Mouse (Mus musculus) kidney, embryonic 14.5 days (tissue): ENCODE measurements at regions not wholly inside any gene's neighbourhood (a gene's known extent, or its start where the extent isn't known, plus 50 kb on each side); places are given as distances from the start of the nearest gene placed in this dataset.

Experiments used
- ATAC-seq: fragments of 200-750 bp; cut with Nextera tagmentation; 2 replicates; pipeline ENCODE4 v1.8.0; 2017; ENCODE audit warnings: moderate number of reproducible peaks, mild to moderate bottlenecking, moderate TSS enrichment, moderate library complexity; ENCODE audit not compliant: low FRiP score, low TSS enrichment
- H3K27ac ChIP-seq: fragments of 300-500 bp; sonication (generic); 2 replicates; pipeline ENCODE4 v1.5.1; 2014; ENCODE audit warnings: low read depth, mild to moderate bottlenecking, low read length, moderate library complexity, mixed read lengths
- H3K27me3 ChIP-seq: fragments of 300-500 bp; sonication (generic); 2 replicates; pipeline ENCODE4 v1.6.1; 2014; ENCODE audit warnings: mild to moderate bottlenecking, low read length; ENCODE audit not compliant: control insufficient read depth, insufficient read depth
- H3K36me3 ChIP-seq: fragments of 300-500 bp; sonication (generic); 2 replicates; pipeline ENCODE4 v1.6.1; 2014; ENCODE audit warnings: low read length, mixed read lengths; ENCODE audit not compliant: control insufficient read depth, insufficient read depth
- H3K4me1 ChIP-seq: fragments of 300-500 bp; sonication (generic); 2 replicates; pipeline ENCODE4 v1.6.1; 2014; ENCODE audit warnings: low read length, mixed read lengths; ENCODE audit not compliant: control insufficient read depth, insufficient read depth
- H3K4me2 ChIP-seq: fragments of 300-500 bp; sonication (generic); replicated peaks from 2 replicates; pipeline ENCODE4 v1.6.1; 2014; ENCODE audit warnings: low read depth, mild to moderate bottlenecking, low read length
- H3K4me3 ChIP-seq: fragments of 300-500 bp; sonication (generic); 2 replicates; pipeline ENCODE4 v1.5.1; 2014; ENCODE audit warnings: mild to moderate bottlenecking, low read length
- H3K9ac ChIP-seq: fragments of 300-500 bp; sonication (generic); 2 replicates; pipeline ENCODE4 v1.6.1; 2014; ENCODE audit warnings: low read depth, mild to moderate bottlenecking, low read length, moderate library complexity
- H3K9me3 ChIP-seq: fragments of 300-500 bp; sonication (generic); 2 replicates; pipeline ENCODE4 v1.6.1; 2016; ENCODE audit warnings: low read length; ENCODE audit not compliant: control insufficient read depth
- WGBS: fragments of 180-500 bp; shearing (Covaris S2); extraction: QIAGEN DNeasy Blood & Tissue Kit; methylation state at CpG from one replicate; pipeline ENCODE4 v1.1.7; 2014; 5-methylcytosine and 5-hydroxymethylcytosine counted together

- Histone ChIP-seq H3K4me3 (no peak overlapping the region), H3K9me3 (no peaks in the 10 kb centered on the region), H3K27ac (no peak overlapping the region), H3K9ac (no peak overlapping the region), H3K4me2 (no peak overlapping the region), H3K27me3 (no peaks in the 10 kb centered on the region), H3K4me1 (no peaks in the 10 kb centered on the region), H3K36me3 (no peaks in the 10 kb centered on the region)
- 81% methylated on average over 6 of the region's 6 CpGs for WGBS
- ATAC-seq: no peak
Observed at GRCm38 (mm10) chr11:111791267-111791926, 725.4 kb downstream of the Kcnj2 start.

GRCm38 (mm10) chr11:111801033-111801432, 735.1 kb downstream of the Kcnj2 start:
- Histone ChIP-seq H3K9me3 (no peaks in the 10 kb centered on the region), H3K4me3 (no peak overlapping the region), H3K27ac (no peak overlapping the region), H3K9ac (no peak overlapping the region), H3K36me3 (no peaks in the 10 kb centered on the region), H3K4me1 (no peaks in the 10 kb centered on the region), H3K27me3 (no peaks in the 10 kb centered on the region), H3K4me2 (no peak overlapping the region)
- no peak for ATAC-seq
- WGBS: 88% methylated on average over 3 of the region's 3 CpGs

- H3K27ac ChIP-seq: no peak overlapping the region
- ATAC-seq: no peak
- no peak overlapping the region for H3K4me2 ChIP-seq
- 94% methylated on average over 18 of the region's 18 CpGs for WGBS
- no peaks in the 10 kb centered on the region for H3K9me3 ChIP-seq
- H3K4me1 ChIP-seq: no peaks in the 10 kb centered on the region
- H3K9ac ChIP-seq: no peak overlapping the region
- H3K27me3 ChIP-seq: no peaks in the 10 kb centered on the region
- no peaks in the 10 kb centered on the region for H3K36me3 ChIP-seq
- H3K4me3 ChIP-seq: no peak overlapping the region
Observed at GRCm38 (mm10) chr11:111816176-111816775, 750.3 kb downstream of the Kcnj2 start.

- H3K9me3 ChIP-seq: no peaks in the 10 kb centered on the region
- no peaks in the 10 kb centered on the region for H3K27me3 ChIP-seq
- no peaks in the 10 kb centered on the region for H3K4me1 ChIP-seq
- H3K4me2 ChIP-seq: no peak overlapping the region; the same call in 1 of the 2 replicates
- H3K4me3 ChIP-seq: no peak overlapping the region
- 3% methylated on average over 10 of the region's 10 CpGs for WGBS
- H3K9ac ChIP-seq: no peak overlapping the region
- H3K27ac ChIP-seq: no peak overlapping the region
- ATAC-seq: no peak
- no peaks in the 10 kb centered on the region for H3K36me3 ChIP-seq
Observed at GRCm38 (mm10) chr11:111818124-111818523, 752.2 kb downstream of the Kcnj2 start.

GRCm38 (mm10) chr11:111820356-111820755, 754.4 kb downstream of the Kcnj2 start:
- no peak for ATAC-seq

GRCm38 (mm10) chr11:111828455-111828854, 762.5 kb downstream of the Kcnj2 start:
- 68% methylated on average over 8 of the region's 8 CpGs for WGBS

More at GRCm38 (mm10) chr11:111820356-111820755, 754.4 kb downstream of the Kcnj2 start:
- H3K27ac ChIP-seq: no peak overlapping the region
- no peaks in the 10 kb centered on the region for H3K9me3 ChIP-seq
- 17% methylated on average over 7 of the region's 7 CpGs for WGBS
- no peaks in the 10 kb centered on the region for H3K4me1 ChIP-seq
- no peak overlapping the region for H3K9ac ChIP-seq
- H3K4me3 ChIP-seq: no peak overlapping the region
- no peak overlapping the region for H3K4me2 ChIP-seq
- H3K36me3 ChIP-seq: no peaks in the 10 kb centered on the region
- no peaks in the 10 kb centered on the region for H3K27me3 ChIP-seq

GRCm38 (mm10) chr11:111838996-111839395, 773.0 kb downstream of the Kcnj2 start:
- 52% methylated on average over 5 of the region's 5 CpGs for WGBS

More at GRCm38 (mm10) chr11:111828455-111828854, 762.5 kb downstream of the Kcnj2 start:
- no peaks in the 10 kb centered on the region for H3K36me3 ChIP-seq
- H3K9ac ChIP-seq: no peak overlapping the region
- no peak overlapping the region for H3K4me3 ChIP-seq
- H3K9me3 ChIP-seq: no peaks in the 10 kb centered on the region
- no peaks in the 10 kb centered on the region for H3K4me1 ChIP-seq
- no peaks in the 10 kb centered on the region for H3K27me3 ChIP-seq
- H3K4me2 ChIP-seq: no peak overlapping the region
- ATAC-seq: no peak
- H3K27ac ChIP-seq: no peak overlapping the region

GRCm38 (mm10) chr11:111843728-111844258, 777.8 kb downstream of the Kcnj2 start:
- Histone ChIP-seq H3K36me3 (no peaks in the 10 kb centered on the region), H3K9me3 (no peaks in the 10 kb centered on the region), H3K27me3 (no peaks in the 10 kb centered on the region), H3K4me1 (no peaks in the 10 kb centered on the region), H3K9ac (no peak overlapping the region), H3K4me3 (no peak overlapping the region), H3K4me2 (no peak overlapping the region), H3K27ac (no peak overlapping the region)
- WGBS: 29% methylated on average over 4 of the region's 4 CpGs
- ATAC-seq: no peak

More at GRCm38 (mm10) chr11:111838996-111839395, 773.0 kb downstream of the Kcnj2 start:
- no peak overlapping the region for H3K27ac ChIP-seq
- no peak for ATAC-seq
- H3K4me3 ChIP-seq: no peak overlapping the region
- no peak overlapping the region for H3K9ac ChIP-seq
- no peaks in the 10 kb centered on the region for H3K9me3 ChIP-seq
- H3K36me3 ChIP-seq: no peaks in the 10 kb centered on the region
- no peak overlapping the region for H3K4me2 ChIP-seq
- no peaks in the 10 kb centered on the region for H3K27me3 ChIP-seq
- H3K4me1 ChIP-seq: no peaks in the 10 kb centered on the region

- H3K27ac ChIP-seq: no peak overlapping the region
- no peak overlapping the region for H3K9ac ChIP-seq
- WGBS: 32% methylated on average over 7 of the region's 7 CpGs
Observed at GRCm38 (mm10) chr11:111844382-111845027, 778.5 kb downstream of the Kcnj2 start.

More at GRCm38 (mm10) chr11:111844382-111845027, 778.5 kb downstream of the Kcnj2 start:
- no peak overlapping the region for H3K4me2 ChIP-seq
- H3K9me3 ChIP-seq: no peaks in the 10 kb centered on the region
- H3K36me3 ChIP-seq: no peaks in the 10 kb centered on the region
- ATAC-seq: no peak
- H3K4me1 ChIP-seq: no peaks in the 10 kb centered on the region
- H3K27me3 ChIP-seq: no peaks in the 10 kb centered on the region
- H3K4me3 ChIP-seq: no peak overlapping the region
